Mouse (Mus musculus) adrenal gland, adult 18-20 months (tissue): ENCODE measurements around the gene Stk31. TPM values are rescaled to one million over a fixed set of nuclear protein-coding genes. Genes with fewer than 3 reads are reported as not detected.
A peak's percentile ranks its signal among the peaks of the same experiment; 100 is the strongest.
"Not testable (repeated sequence)": the region's sequence is repeated elsewhere in the genome, so short reads cannot be mapped to it uniquely, and the experiment has no call there.

ENCODE experiments used
- DNase-seq, 2 experiments: peaks; one replicate each; pipeline ENCODE4 v3.0.0; 2021 to 2022; ENCODE audit warnings: low spot score in 2 of 2
- long read RNA-seq, 2 experiments: library from polyadenylated mRNA; stranded (forward); transcript quantifications; one replicate each; pipeline ENCODE4 v2.0.0; 2021
- total RNA-seq, 2 experiments: library from RNA; stranded (reverse); gene quantifications; 1 replicate in 1 of 2; 2 replicates in 1 of 2; pipeline ENCODE4 v1.2.3; 2021

The Stk31 gene
- under 1 TPM in 1 of 2 experiments, not detected in 1; 0.13 TPM for total RNA-seq
- long read RNA-seq, experiment 1, partial matches to known transcripts: 0 of 1 reads
- long read RNA-seq, experiment 1, other reads (novel, unspliced or antisense): 1 of 1 reads
- long read RNA-seq, experiment 2: 0 reads

DNA sequence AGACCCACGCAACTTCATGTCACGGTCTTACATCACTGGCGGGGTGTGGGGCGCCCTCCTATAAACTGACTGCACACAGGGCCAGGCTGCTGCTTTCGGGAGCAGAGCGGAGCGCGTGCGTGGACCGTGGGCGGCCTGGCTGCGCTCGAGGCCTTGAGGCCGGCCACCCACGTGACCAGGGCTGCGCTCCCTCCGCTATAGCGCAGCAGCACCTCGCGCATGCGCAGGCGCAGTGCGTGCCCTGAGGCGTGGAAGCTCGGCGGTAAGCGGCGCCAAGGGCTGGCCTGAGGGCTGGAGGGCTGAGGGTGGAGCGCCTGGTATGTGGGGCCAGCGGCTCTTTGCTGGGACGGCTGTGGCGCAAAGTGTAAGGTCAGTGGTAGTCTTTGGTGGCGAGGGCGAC lies at the start of gene Stk31:
TSS of gene Stk31 (plus strand) at position 289 of the 400 bp plus-strand sequence.
- peak in 1 of 2 experiments; percentile 25 for DNase-seq

DNA sequence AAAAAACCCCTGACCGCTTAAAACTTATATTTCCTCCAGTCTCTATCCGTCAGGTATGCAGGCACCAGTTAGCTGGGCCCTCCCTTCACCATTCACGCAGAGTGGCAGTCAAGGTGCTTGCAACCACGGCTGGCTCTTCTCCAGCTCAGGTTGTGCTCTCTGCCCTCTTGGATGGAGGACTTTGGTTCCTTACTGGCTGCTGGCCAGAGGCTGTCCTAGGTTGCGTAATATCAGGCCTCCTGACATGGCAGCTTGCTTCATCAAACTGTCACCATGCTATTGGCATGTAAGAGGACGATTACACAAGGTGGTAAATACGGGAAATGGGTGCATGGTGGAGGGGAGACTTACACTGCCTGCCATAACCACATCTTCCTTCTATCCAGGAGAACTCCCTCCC lies 45.6 kb upstream of the Stk31 start:
- DNase-seq: no peak

DNA sequence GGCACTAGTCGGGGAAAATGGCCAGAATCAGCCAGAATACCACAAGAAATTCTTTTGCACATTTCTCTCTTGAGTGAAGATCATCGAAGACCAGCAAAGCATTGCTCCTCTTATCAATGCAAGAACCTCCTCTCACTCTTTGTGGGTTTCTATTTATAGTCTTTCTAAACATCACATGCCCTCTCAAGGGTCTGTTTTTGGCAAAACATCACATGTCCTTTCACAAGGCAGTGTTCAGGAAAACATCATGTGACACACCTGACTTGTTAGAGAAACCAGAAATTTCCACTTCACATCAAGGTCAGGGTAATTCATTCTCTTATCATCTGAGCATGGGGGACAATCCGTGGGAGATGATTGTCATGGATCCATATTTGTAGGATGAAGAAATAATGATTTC lies 40.8 kb upstream of the Stk31 start:
- no peak for DNase-seq

DNA sequence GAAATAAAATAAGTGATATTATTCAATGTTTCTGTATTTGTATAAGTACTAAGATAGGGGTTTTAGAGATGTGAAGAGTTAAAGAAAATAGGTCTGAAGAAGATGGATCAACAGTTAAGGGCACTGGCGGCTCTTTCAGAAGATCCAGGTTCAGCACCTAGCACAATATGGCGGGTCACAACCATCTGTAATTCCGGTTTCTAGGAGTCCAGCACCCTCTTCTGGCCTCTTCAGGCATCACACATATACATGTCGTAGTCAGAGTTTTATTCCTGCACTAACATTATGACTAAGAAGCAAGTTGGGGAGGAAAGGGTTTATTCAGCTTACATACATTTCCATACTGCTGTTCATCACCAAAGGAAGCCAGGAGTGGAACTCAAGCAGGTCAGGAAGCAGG lies 40.2 kb upstream of the Stk31 start:
- no peak for DNase-seq

DNA sequence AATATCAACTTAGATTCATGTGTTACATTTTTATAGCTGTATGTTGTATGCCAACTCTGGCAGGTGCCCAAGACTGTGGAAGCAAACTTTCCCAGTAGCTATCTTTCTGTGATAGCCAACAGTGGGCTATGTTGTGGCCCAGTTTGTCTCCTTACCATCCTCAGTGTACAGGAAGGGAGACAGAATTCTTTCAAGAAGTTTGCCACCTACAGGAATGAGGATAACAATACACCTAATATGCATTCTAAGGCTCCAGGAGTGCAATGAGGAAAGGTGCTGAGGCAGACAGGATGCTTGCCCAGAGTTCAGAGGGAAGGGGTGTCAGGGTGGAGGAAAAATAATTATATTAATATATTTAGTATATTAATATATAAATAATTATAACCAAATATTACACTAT lies 35.0 kb upstream of the Stk31 start:
- DNase-seq: no peak

DNA sequence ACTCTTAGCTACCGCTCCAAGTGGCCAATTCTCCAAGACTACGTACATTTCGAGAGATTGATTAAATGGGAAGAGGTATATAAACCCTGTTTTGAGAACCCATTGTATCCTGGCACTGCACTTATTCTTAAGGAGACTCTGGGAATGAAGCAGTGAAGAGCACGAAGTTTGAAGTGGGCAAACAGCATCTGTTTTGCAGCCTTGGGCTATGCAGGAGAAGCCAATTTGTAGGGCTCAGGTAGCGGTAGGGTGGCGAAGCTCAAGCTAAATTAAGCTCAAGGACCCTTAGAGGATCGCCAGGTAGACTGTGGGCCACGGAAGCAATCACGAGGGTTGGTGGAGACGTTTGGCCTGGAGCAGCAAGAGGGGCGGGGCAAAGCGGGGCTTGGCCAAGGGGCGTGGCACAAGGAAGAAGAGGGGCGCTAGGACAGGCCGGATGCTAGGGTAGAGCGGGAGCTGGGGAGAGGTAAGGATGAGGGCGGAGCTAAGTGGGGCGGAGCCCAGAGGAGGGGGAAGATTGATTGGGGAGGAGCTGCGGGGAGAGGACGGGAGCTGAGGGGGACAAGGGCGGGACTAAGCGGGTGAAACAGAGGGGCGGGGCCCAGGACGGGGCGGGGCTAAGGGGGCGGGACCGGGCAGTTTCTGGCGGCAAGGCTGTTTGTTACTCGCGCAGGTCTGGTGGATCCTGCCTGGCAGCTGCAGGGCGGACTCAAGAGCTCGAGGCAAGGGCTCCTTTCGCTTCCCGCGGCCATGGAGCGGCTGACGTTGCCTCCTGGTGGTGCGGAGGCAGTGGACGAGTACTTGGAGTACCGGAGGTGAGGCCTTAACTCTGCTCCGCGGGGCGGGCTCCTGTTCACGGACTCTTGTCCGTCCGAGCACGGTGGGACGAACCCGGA lies 28.0 kb upstream of the Stk31 start, which contains the start of gene Fam221a:
TSS of gene Fam221a (plus strand) at position 581 of the 896 bp plus-strand sequence.
- peak; percentile 74 to 77 for DNase-seq

DNA sequence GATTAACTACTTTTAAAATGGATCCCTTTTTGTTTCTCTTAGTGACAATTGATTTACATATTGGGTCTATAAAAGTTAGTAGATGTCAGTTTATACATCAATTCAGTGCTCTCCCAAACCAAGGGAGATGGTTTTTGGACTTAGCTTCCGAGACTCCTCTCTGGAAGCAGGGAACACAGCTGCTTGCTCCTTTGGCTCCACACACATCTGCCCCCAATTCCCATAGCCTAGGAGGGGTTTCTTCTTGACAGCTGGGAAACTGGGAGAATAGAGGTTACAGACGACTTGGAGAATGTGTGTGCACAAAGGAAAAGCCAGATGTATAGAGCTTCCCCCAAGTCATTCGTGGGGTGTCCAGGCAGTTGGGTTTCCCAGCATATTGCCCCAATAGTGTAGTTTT lies 27.2 kb upstream of the Stk31 start:
- DNase-seq: no peak

DNA sequence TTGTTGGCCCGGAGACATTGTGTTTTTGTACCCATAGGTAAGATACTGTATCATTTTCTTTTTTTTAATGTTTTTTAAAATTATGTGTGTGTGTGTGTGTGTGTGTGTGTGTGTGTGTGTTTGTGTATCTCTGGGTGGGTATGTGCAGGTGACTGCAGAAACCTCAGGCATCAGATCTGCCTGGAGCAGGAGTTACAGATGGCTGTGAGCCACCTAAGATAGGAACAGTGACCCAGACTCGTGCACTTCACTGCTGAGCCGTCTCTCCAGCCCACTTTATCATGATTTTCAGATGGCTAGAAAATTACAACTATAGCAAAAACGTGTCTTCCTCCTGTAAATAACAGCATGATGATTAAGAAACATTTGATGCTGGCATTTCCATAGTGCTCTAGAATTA lies 22.7 kb upstream of the Stk31 start:
- DNase-seq: no peak

DNA sequence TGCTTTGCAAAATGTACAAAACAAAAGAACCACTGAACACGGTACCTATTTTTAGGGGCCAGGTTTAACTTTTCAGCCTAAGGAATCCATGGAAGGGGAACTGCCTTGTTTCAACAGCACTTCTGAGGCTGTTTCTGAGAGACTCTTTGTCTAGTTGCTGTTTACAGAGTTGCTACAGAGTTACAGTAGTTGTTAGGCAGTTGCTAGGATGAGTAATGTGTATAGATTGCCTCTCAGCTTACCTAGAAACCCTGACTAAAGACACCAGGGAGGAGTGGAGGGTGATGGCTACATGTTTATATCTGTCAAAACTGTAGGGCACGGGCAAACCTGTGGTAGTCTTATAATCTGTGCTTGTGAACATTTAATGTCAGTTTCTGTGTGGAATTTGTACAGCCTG lies 21.5 kb upstream of the Stk31 start:
- no peak for DNase-seq

DNA sequence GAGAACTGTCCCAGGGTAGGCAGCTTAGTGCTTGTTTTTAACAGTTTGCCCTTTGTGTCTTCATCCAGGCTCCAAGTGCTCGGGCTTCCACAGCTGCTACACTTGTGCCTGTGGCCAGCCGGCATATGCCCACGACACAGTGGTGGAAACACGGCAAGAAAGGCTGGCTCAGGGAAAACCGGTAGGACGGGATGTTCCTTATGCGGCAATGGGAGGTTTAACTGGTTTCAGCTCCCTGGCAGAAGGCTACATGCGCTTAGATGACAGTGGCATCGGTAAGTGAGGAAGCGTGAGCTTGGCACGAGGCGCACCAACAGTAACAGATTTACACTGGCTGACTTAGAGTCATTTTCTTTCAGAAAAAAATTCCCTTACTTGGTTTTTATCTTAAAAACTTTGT lies 17.1 kb upstream of the Stk31 start:
- no peak for DNase-seq

DNA sequence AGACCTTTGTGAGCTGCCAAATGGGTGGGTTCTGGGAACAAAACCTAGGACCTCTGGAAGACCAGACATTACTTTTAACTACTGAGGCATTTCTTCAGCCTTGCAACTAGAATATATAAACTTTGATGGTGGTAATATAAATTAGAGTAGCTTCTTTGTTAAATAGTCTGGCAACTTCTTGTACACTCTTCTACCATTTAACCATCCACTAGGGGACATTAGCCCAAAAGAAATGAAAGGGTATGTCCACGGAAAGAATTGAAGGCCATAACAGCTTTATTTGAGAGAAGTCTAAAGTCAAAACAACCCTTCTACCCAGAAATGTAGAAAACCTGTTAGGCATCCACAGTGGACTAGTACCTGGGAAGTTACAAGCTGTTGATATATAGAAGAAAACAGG lies 1.1 kb upstream of the Stk31 start:
- no peak for DNase-seq

DNA sequence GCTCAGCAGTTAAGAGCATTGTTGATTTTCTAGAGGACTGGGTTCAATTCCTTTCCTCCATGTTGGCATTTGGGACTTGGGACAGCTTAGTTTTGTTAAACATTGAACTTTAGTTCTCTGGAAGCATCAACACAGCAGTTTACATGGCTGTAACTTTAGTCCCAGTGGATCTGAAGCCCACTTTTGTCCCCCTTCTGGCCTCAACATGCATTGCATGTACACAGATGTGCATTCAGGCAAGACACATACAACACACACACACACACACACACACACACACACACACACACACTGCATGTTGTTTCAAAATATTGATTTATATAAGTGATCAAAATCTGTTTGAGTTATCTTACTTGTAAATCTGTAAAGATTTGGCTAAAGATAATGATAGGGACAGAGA lies 2.1 kb downstream of the Stk31 start:
- DNase-seq: no peak

DNA sequence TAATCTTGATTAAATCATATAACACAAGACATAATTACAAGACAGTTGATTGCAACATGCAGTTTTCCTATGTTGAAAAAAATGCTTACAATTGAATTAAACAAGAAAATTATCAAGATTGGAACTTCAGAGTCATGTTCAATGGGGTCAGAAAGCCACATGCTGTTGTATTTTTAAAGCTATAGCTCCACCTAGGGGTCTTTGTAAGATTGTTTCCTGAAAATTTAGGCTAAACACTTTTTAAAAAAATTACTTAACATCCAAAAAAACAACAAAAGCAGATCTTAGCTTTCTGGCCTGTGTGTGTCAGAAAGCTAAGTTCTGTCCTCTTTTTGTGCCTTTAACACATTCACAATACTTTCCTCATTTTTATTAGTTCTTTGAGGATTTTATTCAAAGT lies 3.0 kb downstream of the Stk31 start:
- DNase-seq: no peak

DNA sequence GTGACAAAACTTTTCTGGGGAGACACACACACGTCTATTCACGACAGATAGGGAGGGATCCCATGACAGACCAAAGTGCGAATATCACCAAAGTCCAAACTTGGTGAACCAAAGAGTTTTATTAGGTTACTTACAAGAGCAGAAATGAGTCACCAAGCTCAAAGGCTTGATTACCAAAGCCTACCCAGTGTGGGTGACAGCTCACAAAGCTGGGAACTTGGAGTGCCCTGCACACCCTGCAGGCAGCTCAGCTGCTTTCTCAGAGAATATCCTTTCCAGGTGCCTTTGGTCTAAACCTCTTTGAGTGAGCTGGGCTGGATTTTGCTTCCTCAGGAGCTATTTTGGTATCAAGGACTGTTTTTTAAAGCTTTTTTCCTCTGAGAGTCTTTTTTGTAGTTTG lies 15.4 kb downstream of the Stk31 start:
- DNase-seq: no peak

DNA sequence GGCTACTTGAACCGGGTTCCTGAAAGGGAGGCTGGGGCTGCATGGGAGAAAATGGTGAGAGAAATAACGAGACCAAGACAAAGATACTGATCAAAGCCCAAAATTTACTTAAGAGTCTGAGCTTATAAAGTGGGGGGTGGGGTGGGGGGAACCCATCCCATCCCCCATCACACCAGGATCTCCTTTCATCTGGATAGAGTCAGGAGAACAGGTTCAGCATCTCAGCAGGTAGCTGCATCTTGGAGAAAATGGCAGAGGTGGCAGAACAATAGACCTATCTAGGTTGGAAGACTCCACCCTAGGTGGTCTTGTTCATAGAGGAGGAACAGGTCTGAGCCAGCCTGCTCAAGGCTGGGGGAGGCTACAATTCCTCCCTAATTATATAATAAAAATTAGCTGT lies 17.6 kb downstream of the Stk31 start:
- DNase-seq: not testable (repeated sequence)

DNA sequence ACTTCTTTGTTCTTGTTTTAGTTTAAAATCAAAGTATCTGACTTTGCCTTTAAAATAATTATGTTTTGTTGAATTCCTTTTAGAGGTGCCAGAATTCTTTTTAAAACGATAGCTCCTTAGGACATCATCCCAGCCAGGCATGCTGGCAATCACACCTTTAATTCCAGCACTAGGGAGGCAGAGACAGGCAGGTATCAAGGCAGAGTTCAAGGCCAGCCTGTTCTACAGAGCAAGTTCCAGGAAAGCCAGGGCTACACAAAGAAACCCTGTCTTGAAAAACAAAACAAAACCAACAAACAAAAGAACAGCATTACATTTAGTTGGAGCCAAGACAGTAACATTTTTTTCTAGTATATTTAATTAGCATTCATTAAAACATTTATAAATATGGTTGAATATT lies 20.6 kb downstream of the Stk31 start:
- no peak for DNase-seq

DNA sequence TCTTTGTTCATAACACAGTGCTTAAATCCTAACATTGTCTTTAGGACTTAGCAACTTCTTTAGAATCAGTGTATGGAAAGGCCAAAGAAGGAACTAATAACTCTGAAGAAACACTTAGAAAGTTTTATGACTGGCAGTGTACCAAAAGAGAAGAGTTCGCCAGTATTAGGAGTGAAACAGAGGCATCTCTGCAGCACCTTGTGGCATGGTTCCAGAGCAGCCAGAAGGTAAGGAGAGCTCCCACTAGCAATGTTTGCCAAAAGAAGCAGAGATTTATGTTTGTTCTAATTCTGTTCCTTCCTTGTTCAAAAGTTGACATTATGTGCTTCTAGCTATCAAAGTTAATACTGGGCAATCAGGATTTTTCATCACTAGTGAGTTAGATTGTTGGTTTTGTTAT lies 41.9 kb downstream of the Stk31 start:
- DNase-seq: no peak

DNA sequence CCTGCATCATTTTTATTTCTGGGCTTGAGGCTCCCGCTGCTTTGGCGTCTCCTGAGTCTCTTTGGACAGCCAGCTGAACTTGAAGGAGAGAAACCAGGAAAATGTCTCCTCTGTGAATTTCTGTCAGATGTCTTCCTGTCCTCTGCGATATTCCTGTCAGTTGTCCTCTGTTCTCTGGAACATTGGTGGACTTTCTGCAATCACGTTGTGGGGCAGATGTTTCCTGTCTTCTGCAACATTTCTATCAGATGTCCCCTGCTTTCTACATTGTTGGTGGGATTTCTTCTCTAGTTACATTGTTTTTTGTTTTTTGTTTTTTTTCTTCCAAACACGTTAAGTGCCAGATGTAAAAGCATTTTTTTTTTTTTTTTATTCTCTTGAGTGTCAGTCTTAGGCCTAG lies 62.7 kb downstream of the Stk31 start:
- DNase-seq: no peak

DNA sequence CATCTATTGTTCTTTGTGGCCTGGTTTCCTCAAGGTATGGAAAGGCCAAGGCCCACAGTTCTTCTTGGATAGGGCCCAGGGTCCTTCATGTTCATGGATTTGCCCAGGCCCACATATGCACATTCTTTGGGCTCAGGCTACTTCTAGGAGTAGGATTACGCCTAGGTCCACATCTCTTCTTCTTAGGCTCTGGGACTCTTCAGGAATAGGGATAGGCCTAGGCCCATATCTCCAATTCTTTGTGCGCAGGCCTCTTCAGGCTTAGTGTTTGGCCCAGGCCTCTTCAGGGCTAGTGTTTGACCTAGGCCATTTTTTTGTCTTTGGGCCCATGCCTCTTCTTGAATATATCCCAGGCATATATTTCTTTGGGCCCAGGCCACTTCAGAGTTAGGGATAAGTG lies 87.8 kb downstream of the Stk31 start:
- DNase-seq: no peak

DNA sequence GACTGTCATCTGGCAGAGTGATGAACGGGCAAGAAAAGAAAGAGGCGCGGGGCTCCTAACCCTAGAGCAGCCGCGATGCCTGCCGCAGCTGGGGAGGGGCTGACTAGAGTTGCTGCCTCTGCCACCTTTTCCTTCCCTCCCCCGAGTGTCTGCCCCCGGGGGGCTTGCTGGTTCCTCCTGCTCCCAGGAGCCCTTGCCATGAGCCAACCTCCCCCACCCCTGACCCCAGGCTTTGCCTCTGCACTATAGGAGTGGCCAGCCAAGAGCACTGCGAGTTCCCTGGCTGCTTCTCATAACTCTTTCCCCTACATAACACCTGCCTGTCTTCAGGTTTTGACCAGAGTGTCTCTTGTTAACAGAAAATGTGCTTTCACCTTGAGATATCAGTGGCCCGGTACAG lies 96.1 kb downstream of the Stk31 start:
- DNase-seq: no peak

DNA sequence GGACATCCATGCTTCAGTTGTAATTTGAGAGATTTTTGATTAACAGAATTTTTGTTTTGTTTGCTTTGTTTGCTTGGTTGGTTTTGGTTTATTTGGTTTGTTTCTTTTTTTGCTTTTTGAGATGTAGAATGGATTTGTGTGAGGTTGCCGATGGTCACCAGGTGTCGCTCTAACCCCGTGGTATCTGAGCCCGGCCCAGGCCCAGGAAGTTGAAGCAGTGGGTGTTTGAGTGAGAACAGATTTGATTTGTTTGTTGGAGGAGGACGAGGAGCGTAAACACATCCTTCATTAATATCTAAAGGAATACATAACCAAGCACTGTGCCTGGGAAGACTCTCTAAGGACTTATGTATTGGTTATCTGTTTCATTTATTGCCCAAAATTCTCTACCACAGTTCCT lies 123.6 kb downstream of the Stk31 start:
- DNase-seq: peak; percentile 70
